Mouse (Mus musculus) inflammation-experienced regulatory T-cells, adult 6 months (primary cell): ENCODE data around the gene Gm12887. TPM values are rescaled to one million over a fixed set of nuclear protein-coding genes. Genes with fewer than 3 reads are reported as not detected.

ENCODE experiments used
- ATAC-seq: one replicate; pipeline ENCODE4 v1.8.0; 2017
- polyA plus RNA-seq, 3 experiments: library from polyadenylated mRNA; unstranded; fragments of 100-300 nt; shearing (Covaris generic); gene quantifications; one replicate each; pipeline ENCODE4 v1.2.1; 2017

Gm12887 gene
- polyA plus RNA-seq: not detected

DNA sequence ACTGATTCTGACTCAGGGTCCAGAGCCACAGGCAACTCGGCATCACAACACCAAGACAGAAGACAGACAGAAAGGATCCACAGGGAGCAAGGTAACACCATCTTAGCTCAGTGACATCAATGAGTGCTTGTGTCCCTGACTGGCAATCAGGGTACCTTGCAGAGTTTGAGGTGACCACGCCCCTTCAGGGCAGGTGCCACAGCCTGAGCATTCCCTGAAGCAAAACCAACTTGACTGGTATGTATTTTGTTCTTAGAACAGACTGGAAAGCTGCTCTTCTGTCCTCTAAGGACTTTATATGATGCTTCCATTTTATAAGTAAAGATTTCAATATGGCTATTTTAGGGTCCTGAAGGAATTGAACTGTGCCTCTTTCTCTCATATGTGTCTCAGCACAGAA lies at the start of gene Gm12887:
Gene Gm12887 (minus strand): TSS at position 101 of the 400 bp plus-strand sequence.
- ATAC-seq: no peak

DNA sequence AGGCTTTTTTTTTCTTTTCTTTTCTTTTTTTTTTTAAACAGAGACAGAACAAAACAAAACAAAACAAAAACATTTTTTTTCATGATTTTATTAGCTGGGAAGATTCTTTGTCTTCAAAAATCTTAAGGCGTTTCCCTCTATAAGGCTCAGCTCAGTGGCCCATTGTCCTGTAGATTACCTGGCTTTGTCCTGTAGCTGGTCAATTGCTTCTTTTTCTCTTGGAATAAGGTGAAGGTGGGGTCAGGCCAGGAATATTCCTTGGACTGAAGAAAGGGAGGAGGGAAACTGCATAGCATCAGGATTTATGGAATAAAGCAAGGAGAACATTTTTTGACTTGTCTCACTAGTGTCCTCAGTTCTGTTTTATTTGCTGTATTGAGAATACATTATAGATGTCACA lies 35.1 kb upstream of the Gm12887 start:
- no peak for ATAC-seq

Other genes with a start within 250 kb of the Gm12887 start
- not detected for gene Gm12886, start 199.0 kb downstream of the Gm12887 start, polyA plus RNA-seq